Mouse (Mus musculus) olfactory bulb, adult 2 months (tissue): Measurements from ENCODE around the gene Ppl. TPM values are rescaled to one million over a fixed set of nuclear protein-coding genes. Genes with fewer than 3 reads are reported as not detected.

ENCODE experiments used
- H3K27ac ChIP-seq: fragments of 200-500 bp; 2 replicates; pipeline ENCODE4 v1.5.1; 2012; ENCODE audit warnings: low read depth, low read length; ENCODE audit not compliant: insufficient read depth
- H3K4me1 ChIP-seq: fragments of 200-500 bp; 2 replicates; pipeline ENCODE4 v1.6.1; 2012; ENCODE audit warnings: low read length; ENCODE audit not compliant: control insufficient read depth, insufficient read depth
- H3K4me3 ChIP-seq: fragments of 200-500 bp; 2 replicates; pipeline ENCODE4 v1.5.1; 2012; ENCODE audit warnings: mild to moderate bottlenecking, low read depth, low read length, moderate library complexity; ENCODE audit not compliant: insufficient read depth
- CTCF ChIP-seq: fragments of 200-500 bp; IDR thresholded peaks from 2 replicates; pipeline ENCODE4 v1.5.1; 2012; ENCODE audit warnings: low read depth, mild to moderate bottlenecking, low read length, moderate library complexity; ENCODE audit not compliant: insufficient read depth
- POLR2A ChIP-seq: fragments of 200-500 bp; IDR thresholded peaks from 2 replicates; pipeline ENCODE4 v1.6.1; 2012; ENCODE audit warnings: mild to moderate bottlenecking, low read depth, low read length, moderate library complexity; ENCODE audit not compliant: insufficient read depth
- WGBS: fragments of 180-500 bp; shearing (Covaris S2); methylation state at CpG from one replicate; pipeline ENCODE4 v1.1.7; 2018; 5-methylcytosine and 5-hydroxymethylcytosine counted together
- polyA plus RNA-seq: library from polyadenylated mRNA; stranded (reverse); fragments of >200 nt; gene quantifications from 2 replicates; pipeline ENCODE4 v1.2.4, GENCODE M21; 2012; ENCODE audit warnings: low replicate concordance; ENCODE audit not compliant: missing spikeins, insufficient read depth, insufficient read length

The Ppl gene
- polyA plus RNA-seq: not detected in 2 replicates

- peaks cover 32% of the 10 kb centered on the region for H3K4me1 ChIP-seq
- H3K27ac ChIP-seq: no peak within 1 kb of the TSS
- TF ChIP-seq CTCF: no peak
- no peak for TF ChIP-seq POLR2A
- peak within 1 kb of the TSS; percentile 22 for H3K4me3 ChIP-seq
- WGBS: 3% methylated on average over 32 of the region's 39 CpGs
These were observed at the start of gene Ppl for GRCm38 (mm10) chr16:5132401-5132801. Gene Ppl (minus strand): TSS chr16:5132421.

DNA sequence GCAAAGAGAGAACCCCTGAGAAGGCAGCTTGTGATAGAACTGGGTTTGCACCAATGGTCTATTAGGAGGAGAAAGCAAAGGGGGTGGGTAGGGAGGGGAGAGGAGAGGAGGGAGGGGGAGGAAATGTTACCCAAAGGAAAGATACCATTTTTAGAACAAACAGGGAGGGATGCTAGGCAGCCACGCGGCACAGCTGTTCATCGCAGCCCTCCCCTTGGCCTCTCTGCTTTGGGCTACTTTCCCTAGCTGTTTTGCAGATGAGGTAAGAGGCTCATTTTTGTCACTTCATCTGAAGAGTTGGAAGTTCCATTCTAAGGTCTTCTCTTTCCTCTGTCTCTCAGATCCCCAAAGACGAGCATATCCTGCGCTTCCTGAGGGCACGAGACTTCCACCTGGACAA, 40.4 kb upstream of the Ppl start:
- no peak overlapping the region for H3K27ac ChIP-seq
- no peak overlapping the region for H3K4me3 ChIP-seq
- WGBS: 72% methylated on average over 6 of the region's 6 CpGs
- peaks cover 4% of the 10 kb centered on the region for H3K4me1 ChIP-seq
- TF ChIP-seq CTCF (no peak), POLR2A (no peak)

DNA sequence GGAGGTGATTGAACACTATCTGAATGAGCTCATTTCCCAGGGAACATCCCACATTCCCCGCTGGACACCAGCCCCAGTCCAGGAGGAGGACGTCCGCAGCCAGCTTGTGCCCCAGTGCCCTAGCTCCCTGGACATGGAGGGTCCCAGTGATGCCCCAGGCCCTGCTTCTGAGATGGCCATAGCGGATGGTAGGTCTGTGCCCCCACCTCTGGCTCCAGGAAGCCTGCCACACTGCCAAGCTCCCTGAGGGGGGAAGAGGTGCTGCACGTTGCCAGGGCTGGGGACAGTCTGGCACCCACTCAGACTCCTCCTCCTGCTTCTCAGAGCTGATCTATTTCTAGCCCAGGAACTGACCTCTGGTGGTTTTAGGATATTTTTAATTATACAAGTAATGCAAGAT, 36.6 kb upstream of the Ppl start:
- Histone ChIP-seq H3K27ac (no peak overlapping the region), H3K4me1 (peaks cover 4% of the 10 kb centered on the region), H3K4me3 (no peak overlapping the region)
- TF ChIP-seq POLR2A: no peak
- no peak for TF ChIP-seq CTCF
- WGBS: 77% methylated on average over 5 of the region's 5 CpGs

GRCm38 (mm10) chr16:5168038-5168437, 35.8 kb upstream of the Ppl start:
- WGBS: 94% methylated on average over 2 of the region's 2 CpGs
- H3K4me1 ChIP-seq: peaks cover 4% of the 10 kb centered on the region
- H3K4me3 ChIP-seq: no peak overlapping the region
- no peak overlapping the region for H3K27ac ChIP-seq
- TF ChIP-seq CTCF (no peak), POLR2A (no peak)

DNA sequence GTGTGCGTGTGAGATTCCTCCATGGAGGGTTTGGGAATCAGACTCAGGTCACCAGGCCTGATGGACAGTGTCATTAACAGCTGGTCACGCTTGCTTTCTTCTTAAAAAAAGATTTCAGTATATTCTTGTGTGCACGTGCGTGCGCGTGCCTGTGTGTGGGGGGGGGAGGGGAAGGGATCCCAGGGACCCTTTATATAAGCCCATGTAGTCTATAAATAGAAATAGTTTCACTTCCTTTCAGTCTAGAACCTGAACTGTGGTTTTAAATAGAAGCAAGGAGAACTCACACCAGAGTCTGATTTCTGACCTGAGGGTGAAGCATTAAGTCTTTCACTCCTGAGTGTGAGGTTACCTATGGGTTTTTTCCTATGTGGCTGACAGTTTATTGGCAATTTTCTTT, 32.1 kb upstream of the Ppl start:
- H3K4me3 ChIP-seq: no peak overlapping the region
- H3K4me1 ChIP-seq: peaks cover under 1% of the 10 kb centered on the region; the same call in 1 of the 2 replicates
- TF ChIP-seq POLR2A: no peak
- TF ChIP-seq CTCF: no peak
- 76% methylated on average over 6 of the region's 6 CpGs for WGBS
- H3K27ac ChIP-seq: no peak overlapping the region

- H3K4me1 ChIP-seq: peaks cover 6% of the 10 kb centered on the region
- no peak overlapping the region for H3K27ac ChIP-seq
- 49% methylated on average over 8 of the region's 8 CpGs for WGBS
- TF ChIP-seq CTCF (no peak), POLR2A (no peak)
- H3K4me3 ChIP-seq: no peak overlapping the region
These were observed 27.0 kb upstream of the Ppl start for GRCm38 (mm10) chr16:5159248-5159647.

DNA sequence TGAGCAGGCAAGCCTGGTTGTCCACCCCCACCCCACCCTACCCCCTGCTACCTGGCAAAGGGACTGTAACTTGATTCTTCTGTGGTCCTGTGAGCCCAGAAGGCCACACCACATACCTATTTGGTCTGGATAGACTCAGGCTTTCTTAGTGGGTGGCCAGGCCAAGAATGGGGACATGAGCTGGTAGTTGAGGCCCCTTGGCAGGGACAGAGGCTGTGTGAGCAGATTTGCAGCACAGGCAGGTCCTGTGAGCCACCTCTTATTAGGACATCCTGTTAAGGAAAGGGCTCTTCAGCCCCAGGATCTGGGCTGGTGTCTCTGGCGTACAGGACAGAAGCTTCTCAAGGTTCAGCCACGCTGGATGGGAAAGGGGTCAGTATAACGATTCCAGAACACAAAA, 24.9 kb upstream of the Ppl start:
- 71% methylated on average over 3 of the region's 3 CpGs for WGBS
- peaks cover 6% of the 10 kb centered on the region for H3K4me1 ChIP-seq
- TF ChIP-seq CTCF: no peak
- TF ChIP-seq POLR2A: no peak

GRCm38 (mm10) chr16:5156495-5156894, 24.3 kb upstream of the Ppl start:
- 79% methylated on average over 2 of the region's 2 CpGs for WGBS
- H3K4me3 ChIP-seq: no peak overlapping the region
- H3K27ac ChIP-seq: no peak overlapping the region
- TF ChIP-seq POLR2A: no peak
- TF ChIP-seq CTCF: no peak
- H3K4me1 ChIP-seq: peaks cover 6% of the 10 kb centered on the region

More for the DNA sequence above, 24.9 kb upstream of the Ppl start:
- Histone ChIP-seq H3K27ac (no peak overlapping the region), H3K4me3 (no peak overlapping the region)

GRCm38 (mm10) chr16:5155014-5155413, 22.8 kb upstream of the Ppl start:
- no peak for TF ChIP-seq POLR2A
- TF ChIP-seq CTCF: no peak
- 64% methylated on average over 3 of the region's 3 CpGs for WGBS

More at GRCm38 (mm10) chr16:5155014-5155413, 22.8 kb upstream of the Ppl start:
- Histone ChIP-seq H3K4me3 (no peak overlapping the region), H3K27ac (no peak overlapping the region), H3K4me1 (peaks cover 6% of the 10 kb centered on the region)
